Mouse (Mus musculus): ENCODE measurements at regions not wholly inside any gene's neighbourhood (a gene's known extent, or its start where the extent isn't known, plus 50 kb on each side); places are given as distances from the start of the nearest gene placed in this dataset.

DNA sequence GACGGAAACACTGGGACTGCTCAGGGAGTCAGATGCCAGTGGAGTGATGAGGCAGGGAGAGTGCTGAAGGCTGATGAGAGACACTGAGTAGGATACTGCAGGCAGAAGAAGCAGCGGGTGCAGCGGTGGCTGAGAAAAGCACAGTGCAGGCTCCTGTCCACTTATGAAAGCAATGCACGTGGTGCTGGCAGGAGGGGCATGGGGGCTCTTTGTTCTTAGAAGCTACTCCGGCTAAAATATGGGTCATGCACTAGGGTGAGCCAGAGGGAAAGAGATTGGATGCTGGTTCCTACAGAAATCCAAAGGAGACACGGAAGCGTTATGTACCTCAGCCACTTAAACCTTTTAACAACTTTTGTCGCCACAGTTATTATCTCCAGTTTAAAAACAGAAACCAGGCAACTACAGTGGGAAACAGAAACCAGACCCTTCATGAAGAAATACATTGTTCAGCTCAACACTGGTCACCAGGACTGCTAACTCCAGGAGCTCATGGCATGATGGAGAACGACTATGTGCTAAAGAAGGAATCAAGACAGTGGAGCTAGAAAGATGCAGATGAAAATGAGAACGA is 82.6 kb upstream of the Fam49a start:
- TF ChIP-seq EP300 (IDR thresholded peaks at IDR 0.05; ENCODE audit: low read depth), result no peak
- no peak for TF ChIP-seq CTCF (IDR thresholded peaks at IDR 0.05; ENCODE audit: low read depth)

All from liver, postnatal 0 days (tissue).